Mouse (Mus musculus) embryo, embryonic 9.5 days (tissue): ENCODE results near the gene Cubn.
A peak's percentile ranks its signal among the peaks of the same experiment; 100 is the strongest.

ENCODE experiments used
- DNase-seq: peaks from one replicate; pipeline ENCODE4 v3.0.0-alpha.2; 2017; ENCODE audit errors: extremely low spot score

Cubn gene

GRCm38 (mm10) chr2:13408333-13408732, 83.3 kb downstream of the Cubn start:
- DNase-seq = no peak

DNA sequence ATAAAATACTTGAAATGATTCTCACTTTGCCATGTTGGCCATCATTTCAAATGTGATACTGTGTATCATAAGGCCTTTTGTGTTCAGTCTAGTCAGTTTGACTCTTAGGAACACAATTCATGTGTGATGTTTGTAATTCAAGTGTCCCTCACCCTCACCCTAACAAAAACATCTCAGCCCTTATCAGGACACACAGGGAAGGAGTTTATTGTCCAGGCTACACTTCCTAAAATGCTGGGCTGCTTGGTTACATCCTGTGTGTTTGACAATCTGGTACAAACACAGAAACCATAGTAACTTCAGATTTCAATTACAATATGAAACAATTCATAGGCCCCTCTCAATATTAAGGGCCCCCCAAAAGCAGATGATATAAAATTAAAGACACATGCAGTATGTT, 83.9 kb downstream of the Cubn start:
- no peak for DNase-seq

DNA sequence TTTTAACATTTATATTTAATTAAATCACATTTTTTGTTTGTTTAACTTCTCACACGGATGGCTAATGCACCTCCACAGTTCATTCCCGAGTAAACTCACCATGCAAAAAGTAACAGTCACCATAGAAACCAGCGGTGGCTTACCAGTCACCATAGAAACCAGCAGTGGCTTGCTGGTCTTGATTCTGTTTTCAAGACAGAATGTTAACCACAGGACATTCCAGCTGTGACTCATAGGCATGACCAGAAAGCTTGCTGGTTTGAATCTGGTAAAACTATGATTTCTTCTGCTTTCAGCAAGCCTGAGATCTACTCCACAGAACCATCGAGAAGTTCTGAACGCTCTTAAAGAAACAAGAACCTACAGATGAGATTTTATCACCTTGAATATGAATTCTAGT, 84.3 kb downstream of the Cubn start:
- DNase-seq = peak; percentile 34

- DNase-seq = no peak
These were observed 86.5 kb downstream of the Cubn start for GRCm38 (mm10) chr2:13404986-13405678.

DNA sequence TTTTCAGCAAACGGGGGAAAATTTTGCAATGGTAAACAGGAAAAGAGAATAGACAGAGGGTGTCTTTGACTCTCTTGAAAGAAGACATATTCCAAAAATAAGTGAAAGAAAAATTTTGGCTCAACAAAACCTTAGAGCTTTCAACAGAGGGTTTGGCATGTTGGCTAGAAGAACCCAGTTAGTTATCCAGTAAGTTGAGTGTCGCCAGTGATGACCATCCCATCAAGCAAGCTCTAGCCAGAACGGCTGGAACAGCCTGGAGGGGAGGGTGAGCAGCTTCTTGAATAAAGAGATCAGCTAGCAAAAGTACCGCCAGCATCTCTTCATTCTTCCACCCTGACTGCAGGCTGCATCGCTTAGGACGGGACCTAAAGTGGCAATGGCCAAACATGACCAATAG, 90.8 kb downstream of the Cubn start:
- DNase-seq = no peak

- DNase-seq = no peak
These were observed 92.0 kb downstream of the Cubn start for GRCm38 (mm10) chr2:13399480-13400072.

- peak; percentile 35 for DNase-seq
These were observed 92.7 kb downstream of the Cubn start for GRCm38 (mm10) chr2:13398955-13399354.

GRCm38 (mm10) chr2:13398551-13398950, 93.1 kb downstream of the Cubn start:
- DNase-seq = no peak

GRCm38 (mm10) chr2:13396124-13396540, 95.5 kb downstream of the Cubn start:
- DNase-seq = peak; percentile 12

- no peak for DNase-seq
These were observed 100.6 kb downstream of the Cubn start for GRCm38 (mm10) chr2:13391018-13391417.

GRCm38 (mm10) chr2:13386631-13387030, 105.0 kb downstream of the Cubn start:
- no peak for DNase-seq

DNA sequence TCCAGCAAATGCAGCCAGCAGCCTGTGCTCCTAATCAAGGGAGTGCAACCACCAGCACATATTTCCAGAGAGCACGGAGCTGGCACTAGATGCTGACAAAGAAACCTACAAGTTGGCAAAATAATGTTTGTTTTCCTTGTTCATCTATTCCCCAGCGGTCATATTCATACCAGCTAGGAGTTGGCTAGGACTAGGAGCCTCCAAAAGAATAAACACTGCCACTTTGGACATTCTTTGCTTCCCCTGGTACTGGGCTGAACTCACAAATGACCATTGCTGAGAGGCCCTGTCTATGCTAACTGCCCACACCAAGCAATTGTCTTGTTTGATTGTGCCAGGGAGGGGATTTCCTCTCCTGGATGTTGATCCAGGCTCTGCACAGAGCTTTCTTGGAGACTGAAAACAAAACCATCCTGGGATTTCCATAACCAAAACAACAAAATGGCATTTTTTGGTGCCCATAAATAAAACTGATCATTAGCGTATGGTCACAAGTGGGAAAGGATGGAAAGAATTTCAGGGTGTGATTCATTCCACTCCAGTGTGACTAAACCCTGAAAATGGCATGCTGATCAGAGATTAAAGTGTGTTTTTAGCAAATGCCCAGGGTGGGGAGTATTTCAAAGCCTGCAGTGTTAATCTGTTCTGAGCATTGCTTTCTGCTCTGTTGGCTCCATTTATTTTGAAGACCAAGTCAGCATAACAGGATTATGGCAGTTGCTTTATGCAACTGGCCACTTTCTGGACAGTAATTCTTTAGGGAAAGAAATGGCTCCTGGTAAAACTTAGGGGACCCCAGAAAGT, 105.9 kb downstream of the Cubn start:
- DNase-seq = no peak

- DNase-seq = peak; percentile 33
These were observed 106.7 kb downstream of the Cubn start for GRCm38 (mm10) chr2:13384775-13385541.

- no peak for DNase-seq
These were observed 115.4 kb downstream of the Cubn start for GRCm38 (mm10) chr2:13376166-13376565.

DNA sequence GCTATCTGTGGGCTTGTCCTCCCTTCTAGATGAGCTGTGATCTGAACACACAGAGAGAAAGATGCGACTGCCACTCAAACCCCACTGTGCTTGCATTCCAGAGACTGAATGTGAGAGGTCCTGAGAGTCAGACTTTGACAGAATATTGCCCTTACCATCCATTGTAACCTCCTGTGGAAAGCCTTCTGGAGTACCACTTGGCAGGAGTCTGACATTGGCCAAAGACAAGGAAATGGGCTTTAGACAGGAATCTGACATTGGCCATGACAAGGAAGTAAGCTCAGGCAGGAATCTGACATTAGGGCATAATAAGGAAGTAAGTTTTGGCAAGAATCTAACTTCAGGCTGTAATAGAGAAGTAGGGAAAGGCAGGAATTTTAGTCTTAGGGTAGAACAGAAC, 118.3 kb downstream of the Cubn start:
- DNase-seq = no peak

DNA sequence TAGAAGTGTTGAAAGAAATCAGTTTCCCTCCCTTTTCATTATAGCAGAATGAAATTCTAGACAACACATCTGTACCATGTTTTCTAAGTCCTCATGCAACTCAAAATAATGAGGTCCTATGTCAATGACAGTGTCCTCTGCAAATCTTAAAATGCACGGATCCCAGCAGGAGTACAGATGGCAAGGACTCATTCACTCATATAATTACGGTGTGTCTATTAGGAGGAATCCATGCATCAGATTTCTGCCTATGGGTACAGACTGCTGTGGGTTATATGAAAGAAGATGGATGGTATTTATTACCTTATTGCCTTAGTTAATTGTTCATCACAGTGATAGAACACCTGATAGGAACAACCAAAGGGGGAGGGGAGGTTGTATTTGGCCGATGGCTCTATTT, 118.8 kb downstream of the Cubn start:
- no peak for DNase-seq

- DNase-seq = peak; percentile 84
These were observed 119.3 kb downstream of the Cubn start for GRCm38 (mm10) chr2:13372256-13372824.

- DNase-seq = peak; percentile 61
These were observed 119.8 kb downstream of the Cubn start for GRCm38 (mm10) chr2:13371797-13372170.

DNA sequence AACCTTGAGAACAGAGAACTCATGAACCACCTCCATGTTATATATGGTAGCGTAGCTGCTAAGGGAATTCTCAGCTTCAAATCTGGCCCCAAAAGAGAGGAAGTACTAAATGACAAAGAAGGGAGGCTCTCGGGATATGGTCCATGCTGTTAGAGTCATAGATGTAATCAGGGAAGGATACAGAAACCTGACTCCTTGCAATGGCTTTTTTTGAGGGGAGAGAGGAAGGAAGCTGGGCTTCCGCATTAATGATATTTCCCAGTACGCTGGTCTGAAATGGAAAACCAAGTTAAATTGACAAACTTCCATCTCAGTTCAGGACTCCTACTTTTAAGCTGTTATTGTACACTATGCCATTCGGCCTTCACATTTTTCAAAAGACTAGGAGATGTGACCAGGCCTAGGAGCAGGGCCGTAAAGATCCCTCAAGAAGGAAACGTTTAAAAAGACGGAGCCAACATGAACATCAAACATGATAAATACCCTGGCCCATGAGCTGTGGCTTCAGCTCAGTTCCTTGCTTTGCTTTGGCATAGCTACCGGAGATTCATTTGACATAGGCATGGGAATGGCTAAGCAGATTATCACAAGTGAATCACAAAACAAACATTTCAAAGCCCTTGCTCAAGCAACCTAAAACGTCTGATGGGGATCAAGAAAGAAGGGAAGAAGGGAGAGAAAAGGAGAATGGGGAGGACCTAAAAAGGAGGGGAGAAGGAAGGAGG, 120.4 kb downstream of the Cubn start:
- no peak for DNase-seq

DNA sequence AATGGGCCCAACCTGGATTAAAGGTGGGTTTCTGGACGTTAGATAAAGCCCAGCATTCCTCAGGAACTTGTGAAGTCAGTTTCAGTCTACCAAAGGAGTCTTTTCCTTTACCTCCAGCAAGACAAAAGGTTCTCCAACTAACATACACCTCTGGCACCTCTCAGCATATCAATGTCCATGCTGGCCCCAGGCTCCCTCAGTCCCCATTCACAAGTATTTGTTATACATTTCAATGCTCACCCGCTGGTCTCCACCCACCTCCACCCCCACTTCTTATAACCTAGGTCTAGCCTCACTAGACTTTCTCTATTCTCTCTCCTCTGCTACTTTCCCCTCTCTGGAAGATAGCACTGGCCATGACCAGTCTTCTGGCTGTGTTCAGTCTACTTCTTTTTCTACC, 121.1 kb downstream of the Cubn start:
- DNase-seq = no peak

GRCm38 (mm10) chr2:13368517-13368916, 123.1 kb downstream of the Cubn start:
- DNase-seq = no peak
